Mouse (Mus musculus) midbrain, embryonic 12.5 days (tissue): ENCODE data around the gene Cbx5. TPM values are rescaled to one million over a fixed set of nuclear protein-coding genes. Genes with fewer than 3 reads are reported as not detected.

Source experiments
- ATAC-seq: fragments of 200-750 bp; cut with Nextera tagmentation; 2 replicates; pipeline ENCODE4 v1.8.0; 2017; ENCODE audit warnings: low read depth, moderate TSS enrichment, moderate library complexity; ENCODE audit not compliant: low FRiP score
- H3K27ac ChIP-seq: fragments of 300-500 bp; sonication (generic); replicated peaks from 2 replicates; pipeline ENCODE4 v1.5.1; 2016; ENCODE audit warnings: mild to moderate bottlenecking
- H3K27me3 ChIP-seq: fragments of 300-500 bp; sonication (generic); 2 replicates; pipeline ENCODE4 v1.6.1; 2016; ENCODE audit warnings: mild to moderate bottlenecking
- H3K36me3 ChIP-seq: fragments of 300-500 bp; sonication (generic); 2 replicates; pipeline ENCODE4 v1.6.1; 2016
- H3K4me1 ChIP-seq: fragments of 300-500 bp; sonication (generic); 2 replicates; pipeline ENCODE4 v1.6.1; 2016
- H3K4me2 ChIP-seq: fragments of 300-500 bp; sonication (generic); replicated peaks from 2 replicates; pipeline ENCODE4 v1.6.1; 2016; ENCODE audit warnings: mild to moderate bottlenecking, moderate library complexity
- H3K4me3 ChIP-seq: fragments of 300-500 bp; sonication (generic); 2 replicates; pipeline ENCODE4 v1.5.1; 2016; ENCODE audit warnings: mild to moderate bottlenecking
- H3K9ac ChIP-seq: fragments of 300-500 bp; sonication (generic); replicated peaks from 2 replicates; pipeline ENCODE4 v1.6.1; 2016; ENCODE audit warnings: mild to moderate bottlenecking, moderate library complexity
- H3K9me3 ChIP-seq: fragments of 300-500 bp; sonication (generic); 2 replicates; pipeline ENCODE4 v1.6.1; 2016; ENCODE audit warnings: mild to moderate bottlenecking
- WGBS: fragments of 180-500 bp; shearing (Covaris S2); methylation state at CpG from one replicate; pipeline ENCODE4 v1.1.7; 2016; 5-methylcytosine and 5-hydroxymethylcytosine counted together
- polyA plus RNA-seq: library from polyadenylated mRNA; unstranded; fragments of >200 nt; fragmentation: Nextera tagmentation; extraction: Ambion mirVana; gene quantifications from 2 replicates; pipeline ENCODE4 v1.2.1, GENCODE M21; 2016

The Cbx5 gene
- polyA plus RNA-seq, 1 experiment from 2014 or later = 203 TPM

DNA sequence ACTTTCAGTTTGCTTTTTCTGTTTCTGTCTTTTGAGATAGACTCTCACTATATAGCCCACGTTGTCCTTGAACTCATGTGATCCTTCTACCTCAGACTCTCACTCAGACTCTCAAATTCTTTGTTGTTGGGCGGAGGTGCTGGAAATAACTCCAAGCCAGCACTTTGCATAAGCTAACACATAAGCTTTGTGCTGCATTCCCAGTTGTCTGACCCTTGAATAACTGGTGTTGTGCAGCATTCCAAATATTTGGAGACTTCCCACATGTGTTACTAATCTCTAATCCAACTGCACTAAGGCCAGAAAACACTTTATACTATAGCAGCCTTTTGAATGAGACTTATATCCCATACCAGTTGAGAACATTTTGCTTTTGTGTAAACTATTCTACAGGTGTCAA is 10.7 kb downstream of the Cbx5 start:
- 67% methylated on average over 2 of the region's 2 CpGs for WGBS
- no peak overlapping the region for H3K9ac ChIP-seq
- H3K4me2 ChIP-seq = no peak overlapping the region
- no peaks in the 10 kb centered on the region for H3K27me3 ChIP-seq
- H3K4me3 ChIP-seq = no peak overlapping the region
- H3K36me3 ChIP-seq = no peaks in the 10 kb centered on the region
- H3K9me3 ChIP-seq = no peaks in the 10 kb centered on the region
- ATAC-seq = no peak
- H3K4me1 ChIP-seq = peaks cover 12% of the 10 kb centered on the region; the same call in 1 of the 2 replicates
- H3K27ac ChIP-seq = no peak overlapping the region

- no peak overlapping the region for H3K9ac ChIP-seq
- H3K4me2 ChIP-seq = no peak overlapping the region
- ATAC-seq = no peak
- H3K36me3 ChIP-seq = no peaks in the 10 kb centered on the region
- H3K9me3 ChIP-seq = no peaks in the 10 kb centered on the region
- peaks cover 12% of the 10 kb centered on the region; the same call in 1 of the 2 replicates for H3K4me1 ChIP-seq
- H3K4me3 ChIP-seq = no peak overlapping the region
- WGBS = 91% methylated on average over 2 of the region's 2 CpGs
- H3K27ac ChIP-seq = no peak overlapping the region
- H3K27me3 ChIP-seq = no peaks in the 10 kb centered on the region
Measured at GRCm38 (mm10) chr15:103227572-103227971, 12.0 kb downstream of the Cbx5 start.

- Histone ChIP-seq H3K27ac (no peak overlapping the region), H3K4me1 (peaks cover 12% of the 10 kb centered on the region; the same call in 1 of the 2 replicates), H3K4me2 (no peak overlapping the region), H3K9me3 (no peaks in the 10 kb centered on the region), H3K9ac (no peak overlapping the region), H3K4me3 (no peak overlapping the region), H3K36me3 (no peaks in the 10 kb centered on the region), H3K27me3 (no peaks in the 10 kb centered on the region)
- ATAC-seq = no peak
- 89% methylated on average over 3 of the region's 3 CpGs for WGBS
Measured at GRCm38 (mm10) chr15:103227022-103227421, 12.6 kb downstream of the Cbx5 start.

- 72% methylated on average over 2 of the region's 2 CpGs for WGBS
Measured at GRCm38 (mm10) chr15:103224161-103224560, 15.5 kb downstream of the Cbx5 start.

GRCm38 (mm10) chr15:103221386-103221785 is 18.2 kb downstream of the Cbx5 start:
- H3K4me3 ChIP-seq = no peak overlapping the region
- ATAC-seq = no peak
- peaks cover 4% of the 10 kb centered on the region; the same call in 1 of the 2 replicates for H3K36me3 ChIP-seq
- no peaks in the 10 kb centered on the region for H3K27me3 ChIP-seq
- H3K4me2 ChIP-seq = no peak overlapping the region
- no peak overlapping the region for H3K27ac ChIP-seq
- H3K9me3 ChIP-seq = no peaks in the 10 kb centered on the region
- peaks cover 16% of the 10 kb centered on the region for H3K4me1 ChIP-seq
- WGBS = 100% methylated on average over 1 of the region's 1 CpGs
- H3K9ac ChIP-seq = no peak overlapping the region

More at GRCm38 (mm10) chr15:103224161-103224560, 15.5 kb downstream of the Cbx5 start:
- ATAC-seq = no peak
- Histone ChIP-seq H3K27me3 (no peaks in the 10 kb centered on the region), H3K4me3 (no peak overlapping the region), H3K36me3 (peaks cover 2% of the 10 kb centered on the region; the same call in 1 of the 2 replicates), H3K9me3 (no peaks in the 10 kb centered on the region), H3K4me2 (no peak overlapping the region), H3K9ac (no peak overlapping the region), H3K4me1 (peaks cover 20% of the 10 kb centered on the region), H3K27ac (no peak overlapping the region)

DNA sequence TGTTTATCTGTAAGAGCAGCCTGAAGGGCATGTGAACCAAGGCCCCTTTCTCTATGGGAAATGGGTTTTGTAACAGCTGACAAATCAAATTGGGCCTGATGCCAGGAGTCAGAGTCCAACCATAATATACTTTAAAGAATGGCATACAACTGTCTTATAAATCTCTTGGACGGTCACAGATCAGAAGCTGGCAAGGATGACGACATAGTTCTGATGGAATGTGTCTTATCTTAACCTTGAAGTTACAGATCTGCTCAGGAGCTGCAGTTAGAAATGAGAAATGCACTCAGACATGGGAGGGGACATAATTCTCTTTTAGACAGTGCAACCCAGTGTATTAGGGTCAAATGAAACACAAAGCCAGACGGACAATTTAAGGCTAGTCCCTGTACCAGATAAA is 18.8 kb downstream of the Cbx5 start:
- H3K4me2 ChIP-seq = no peak overlapping the region
- ATAC-seq = no peak
- no peaks in the 10 kb centered on the region for H3K9me3 ChIP-seq
- WGBS = 61% methylated on average over 3 of the region's 3 CpGs
- H3K27ac ChIP-seq = no peak overlapping the region
- H3K4me1 ChIP-seq = peaks cover 22% of the 10 kb centered on the region
- H3K36me3 ChIP-seq = peaks cover 4% of the 10 kb centered on the region; the same call in 1 of the 2 replicates
- H3K27me3 ChIP-seq = no peaks in the 10 kb centered on the region
- H3K4me3 ChIP-seq = no peak overlapping the region
- H3K9ac ChIP-seq = no peak overlapping the region

- Histone ChIP-seq H3K4me1 (peaks cover 38% of the 10 kb centered on the region), H3K36me3 (peaks cover 24% of the 10 kb centered on the region), H3K27me3 (no peaks in the 10 kb centered on the region), H3K4me2 (peak overlapping the region; percentile 54), H3K9ac (peak overlapping the region; percentile 47; the same call in 1 of the 2 replicates), H3K4me3 (peak overlapping the region; percentile 42; the same call in 1 of the 2 replicates), H3K9me3 (no peaks in the 10 kb centered on the region), H3K27ac (peak overlapping the region; percentile 95)
- ATAC-seq = 0 out of 2 replicates have a peak, but pooled peaks have one; percentile 13
- WGBS = 13% methylated on average over 2 of the region's 2 CpGs
Measured at GRCm38 (mm10) chr15:103216052-103216451, 23.6 kb downstream of the Cbx5 start.

DNA sequence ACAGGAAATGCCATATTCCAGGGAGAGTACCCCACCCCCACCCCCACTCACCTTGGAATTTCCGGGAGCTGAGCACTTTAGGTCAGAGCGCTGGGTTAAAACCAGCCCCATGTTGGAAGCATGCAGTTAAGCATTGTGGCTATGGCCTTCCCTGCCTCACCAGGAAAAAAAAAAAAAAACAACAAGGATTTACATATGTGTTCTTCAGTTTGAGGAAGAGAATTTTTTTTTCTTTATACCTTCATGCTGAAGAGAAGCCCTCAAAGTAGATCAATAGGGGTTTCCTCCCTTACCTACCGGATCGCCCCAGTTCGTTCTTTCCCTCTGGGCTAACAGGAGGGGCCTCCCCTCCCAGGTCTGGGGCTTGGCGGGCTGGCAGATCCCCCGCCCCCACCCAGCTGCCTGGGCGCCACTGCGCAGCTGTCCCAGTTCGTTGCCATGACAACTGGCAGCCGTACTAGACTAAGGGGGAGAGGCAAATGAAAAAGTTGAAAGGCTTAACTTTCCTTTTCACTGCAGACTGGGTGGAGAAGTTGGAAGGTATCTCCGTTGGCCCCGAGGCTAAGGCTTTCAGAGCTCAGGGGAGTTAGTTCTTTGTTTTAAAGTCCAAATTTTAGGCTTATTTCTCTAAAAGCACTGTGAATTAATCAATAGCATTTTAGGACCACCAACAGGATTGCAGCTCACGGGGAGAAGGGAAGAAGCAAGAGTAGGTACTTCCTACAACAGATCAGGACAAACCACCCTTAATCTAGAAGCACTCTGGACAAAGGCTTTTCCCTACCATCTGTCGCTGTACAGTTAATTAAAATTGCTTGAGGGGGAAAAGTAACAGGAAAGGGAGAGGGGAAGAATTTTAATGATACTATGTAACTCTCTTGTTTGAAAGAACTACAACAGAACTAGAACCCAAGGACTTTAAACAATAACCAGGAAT is 24.4 kb downstream of the Cbx5 start:
- ATAC-seq = peak; percentile 97
- H3K36me3 ChIP-seq = peaks cover 31% of the 10 kb centered on the region
- no peaks in the 10 kb centered on the region for H3K9me3 ChIP-seq
- WGBS = under 1% methylated on average over 15 of the region's 15 CpGs
- H3K4me2 ChIP-seq = peak overlapping the region; percentile 54
- H3K9ac ChIP-seq = peak overlapping the region; percentile 47; the same call in 1 of the 2 replicates
- H3K4me1 ChIP-seq = peaks cover 32% of the 10 kb centered on the region
- H3K27ac ChIP-seq = peak overlapping the region; percentile 95
- peak overlapping the region; percentile 42 for H3K4me3 ChIP-seq
- no peaks in the 10 kb centered on the region for H3K27me3 ChIP-seq

- H3K27ac ChIP-seq = peak overlapping the region; percentile 83
- H3K9ac ChIP-seq = no peak overlapping the region; the same call in 1 of the 2 replicates
- no peaks in the 10 kb centered on the region for H3K27me3 ChIP-seq
- peak overlapping the region; percentile 54 for H3K4me2 ChIP-seq
- no peaks in the 10 kb centered on the region for H3K9me3 ChIP-seq
- peak overlapping the region; percentile 29 for H3K4me3 ChIP-seq
- peaks cover 37% of the 10 kb centered on the region for H3K36me3 ChIP-seq
- peaks cover 32% of the 10 kb centered on the region for H3K4me1 ChIP-seq
- WGBS = 4% methylated on average over 2 of the region's 2 CpGs
- no peak for ATAC-seq
Measured at GRCm38 (mm10) chr15:103214149-103214548, 25.5 kb downstream of the Cbx5 start.

DNA sequence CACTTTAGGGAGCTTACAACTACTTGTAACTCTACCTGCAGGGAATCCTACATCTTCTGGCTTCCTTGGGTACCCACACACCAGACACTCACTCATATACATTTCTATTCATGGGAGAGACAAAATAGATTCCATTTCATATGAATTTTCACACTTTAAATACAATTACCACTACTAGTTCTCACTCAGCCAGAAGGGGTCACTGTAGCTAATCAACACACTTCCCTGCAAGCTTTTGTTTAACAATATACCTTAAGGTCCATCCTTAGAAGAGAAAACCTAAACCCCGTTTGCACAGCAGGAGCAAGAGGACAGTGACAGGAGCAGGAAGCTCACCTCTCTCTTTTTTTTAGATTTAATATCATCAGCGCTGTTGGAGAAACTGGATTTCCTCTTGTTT is 34.5 kb downstream of the Cbx5 start:
- no peaks in the 10 kb centered on the region for H3K27me3 ChIP-seq
- peaks cover 60% of the 10 kb centered on the region for H3K36me3 ChIP-seq
- no peaks in the 10 kb centered on the region for H3K9me3 ChIP-seq
- 75% methylated on average over 2 of the region's 2 CpGs for WGBS
- no peak overlapping the region for H3K4me2 ChIP-seq
- no peak for ATAC-seq
- no peak overlapping the region for H3K4me3 ChIP-seq
- no peak overlapping the region for H3K9ac ChIP-seq
- no peaks in the 10 kb centered on the region for H3K4me1 ChIP-seq
- no peak overlapping the region for H3K27ac ChIP-seq

- Histone ChIP-seq H3K4me3 (no peak overlapping the region), H3K27me3 (no peaks in the 10 kb centered on the region), H3K9me3 (no peaks in the 10 kb centered on the region), H3K36me3 (peaks cover 64% of the 10 kb centered on the region), H3K4me1 (no peaks in the 10 kb centered on the region), H3K9ac (no peak overlapping the region), H3K27ac (no peak overlapping the region), H3K4me2 (no peak overlapping the region)
- no peak for ATAC-seq
- 72% methylated on average over 6 of the region's 6 CpGs for WGBS
Measured at GRCm38 (mm10) chr15:103202088-103202793, 37.4 kb downstream of the Cbx5 start.

DNA sequence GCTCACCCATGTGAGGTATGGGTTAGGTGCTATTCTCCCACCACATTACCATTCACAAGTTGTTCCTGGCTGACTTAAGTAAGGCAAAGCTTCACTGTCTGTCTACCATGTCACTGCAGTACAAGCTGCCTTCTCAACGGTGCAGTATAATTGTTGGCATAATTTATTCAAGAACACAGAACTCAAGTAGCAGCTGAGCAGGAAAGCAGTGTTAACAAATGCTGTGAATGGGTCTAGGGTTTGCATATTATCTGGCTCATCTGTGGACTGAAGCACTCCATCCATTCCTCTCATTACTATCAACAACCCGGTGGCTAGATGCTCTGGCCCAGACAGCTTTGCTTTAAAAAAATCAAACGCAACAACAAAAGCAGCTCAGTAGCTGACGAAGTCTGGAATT is 41.8 kb downstream of the Cbx5 start:
- no peak overlapping the region for H3K9ac ChIP-seq
- H3K4me1 ChIP-seq = no peaks in the 10 kb centered on the region
- H3K4me3 ChIP-seq = no peak overlapping the region
- peaks cover 81% of the 10 kb centered on the region for H3K36me3 ChIP-seq
- no peaks in the 10 kb centered on the region for H3K27me3 ChIP-seq
- H3K27ac ChIP-seq = no peak overlapping the region
- ATAC-seq = no peak
- no peak overlapping the region for H3K4me2 ChIP-seq
- H3K9me3 ChIP-seq = no peaks in the 10 kb centered on the region
- WGBS = 78% methylated on average over 4 of the region's 4 CpGs
